Mouse (Mus musculus) lung, postnatal 0 days (tissue): Measurements from ENCODE around the gene Notum.

Experiments
- CTCF ChIP-seq: IDR thresholded peaks from 2 replicates; pipeline ENCODE4 v1.5.1; 2016; ENCODE audit warnings: antibody characterized with exemption, mild to moderate bottlenecking
- EP300 ChIP-seq: IDR thresholded peaks from 2 replicates; pipeline ENCODE4 v1.6.1; 2016; ENCODE audit warnings: antibody characterized with exemption, mild to moderate bottlenecking, control low read depth

GRCm38 (mm10) chr11:120631726-120632448 lies 29.1 kb downstream of the Notum start:
- TF ChIP-seq EP300 = no peak
- no peak for TF ChIP-seq CTCF
